Mouse (Mus musculus) lung, postnatal 0 days (tissue): ENCODE results near the gene Atp1a4. TPM values are rescaled to one million over a fixed set of nuclear protein-coding genes. Genes with fewer than 3 reads are reported as not detected.

Experiments
- ATAC-seq: fragments of 200-750 bp; cut with Nextera tagmentation; 2 replicates; pipeline ENCODE4 v1.8.0; 2017; ENCODE audit warnings: moderate library complexity
- DNase-seq: peaks from one replicate; pipeline ENCODE4 v3.0.0-alpha.2; 2016; ENCODE audit warnings: low spot score
- H3K27ac ChIP-seq: fragments of 300-500 bp; sonication (generic); 2 replicates; pipeline ENCODE4 v1.5.1; 2014; ENCODE audit warnings: antibody characterized with exemption, mild to moderate bottlenecking, low read length, mixed read lengths
- H3K27me3 ChIP-seq: fragments of 300-500 bp; sonication (generic); replicated peaks from 2 replicates; pipeline ENCODE4 v1.6.1; 2014; ENCODE audit warnings: low read length, mixed read lengths; ENCODE audit not compliant: insufficient read depth
- H3K36me3 ChIP-seq: fragments of 300-500 bp; sonication (generic); 2 replicates; pipeline ENCODE4 v1.6.1; 2014; ENCODE audit warnings: low read length, mixed read lengths; ENCODE audit not compliant: insufficient read depth
- H3K4me1 ChIP-seq: fragments of 300-500 bp; sonication (generic); 2 replicates; pipeline ENCODE4 v1.6.1; 2014; ENCODE audit warnings: antibody characterized with exemption, low read depth, low read length, mixed read lengths; ENCODE audit not compliant: insufficient read depth
- H3K4me2 ChIP-seq: fragments of 300-500 bp; sonication (generic); replicated peaks from 2 replicates; pipeline ENCODE4 v1.6.1; 2014; ENCODE audit warnings: low read depth, mild to moderate bottlenecking, low read length, moderate library complexity, mixed read lengths
- H3K4me3 ChIP-seq: fragments of 300-500 bp; sonication (generic); 2 replicates; pipeline ENCODE4 v1.5.1; 2014; ENCODE audit warnings: low read depth, low read length
- H3K9ac ChIP-seq: fragments of 300-500 bp; sonication (generic); replicated peaks from 2 replicates; pipeline ENCODE4 v1.6.1; 2014; ENCODE audit warnings: low read depth, mild to moderate bottlenecking
- H3K9me3 ChIP-seq: fragments of 300-500 bp; sonication (generic); 2 replicates; pipeline ENCODE4 v1.6.1; 2016; ENCODE audit warnings: low read length, mixed read lengths
- CTCF ChIP-seq: IDR thresholded peaks from 2 replicates; pipeline ENCODE4 v1.5.1; 2016; ENCODE audit warnings: antibody characterized with exemption, mild to moderate bottlenecking
- EP300 ChIP-seq: IDR thresholded peaks from 2 replicates; pipeline ENCODE4 v1.6.1; 2016; ENCODE audit warnings: antibody characterized with exemption, mild to moderate bottlenecking, control low read depth
- WGBS: fragments of 180-500 bp; shearing (Covaris S2); extraction: QIAGEN DNeasy Blood & Tissue Kit; methylation state at CpG from one replicate; pipeline ENCODE4 v1.1.7; 2014; 5-methylcytosine and 5-hydroxymethylcytosine counted together
- polyA plus RNA-seq: library from polyadenylated mRNA; unstranded; fragments of >200 nt; fragmentation: Nextera tagmentation; extraction: Ambion mirVana; gene quantifications from 2 replicates; pipeline ENCODE4 v1.2.1, GENCODE M21; 2015

Gene Atp1a4
- polyA plus RNA-seq, 1 experiment from 2014 or later, result 0.04 TPM

DNA sequence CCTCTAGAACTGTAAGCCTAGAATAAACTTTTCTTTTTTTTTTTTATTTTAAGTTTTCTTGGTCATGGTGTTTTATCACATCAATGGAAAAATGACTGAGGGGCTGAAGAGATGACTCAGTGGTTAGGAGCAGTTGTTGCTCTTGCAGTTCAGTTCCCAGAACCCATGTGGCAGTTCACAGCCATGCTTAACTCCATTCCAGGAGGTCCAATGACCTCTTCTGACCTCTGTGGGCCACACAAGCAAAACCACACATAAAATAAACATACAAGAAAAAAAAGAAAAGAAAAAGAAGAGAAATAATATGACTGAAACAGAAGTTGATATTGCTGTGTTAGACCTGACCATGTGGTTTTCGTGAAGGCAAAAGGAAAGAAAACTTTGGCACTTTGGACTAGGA lies 29.0 kb downstream of the Atp1a4 start:
- H3K4me3 ChIP-seq, result no peak overlapping the region
- no peak for DNase-seq
- no peaks in the 10 kb centered on the region for H3K27me3 ChIP-seq
- no peaks in the 10 kb centered on the region for H3K4me1 ChIP-seq
- TF ChIP-seq EP300, result no peak
- TF ChIP-seq CTCF, result no peak
- H3K4me2 ChIP-seq, result no peak overlapping the region
- no peaks in the 10 kb centered on the region for H3K9me3 ChIP-seq
- H3K27ac ChIP-seq, result no peak overlapping the region
- no peaks in the 10 kb centered on the region for H3K36me3 ChIP-seq
- no peak overlapping the region for H3K9ac ChIP-seq
- 72% methylated on average over 1 of the region's 1 CpGs for whole genome bisulfite sequencing
- ATAC-seq, result no peak

DNA sequence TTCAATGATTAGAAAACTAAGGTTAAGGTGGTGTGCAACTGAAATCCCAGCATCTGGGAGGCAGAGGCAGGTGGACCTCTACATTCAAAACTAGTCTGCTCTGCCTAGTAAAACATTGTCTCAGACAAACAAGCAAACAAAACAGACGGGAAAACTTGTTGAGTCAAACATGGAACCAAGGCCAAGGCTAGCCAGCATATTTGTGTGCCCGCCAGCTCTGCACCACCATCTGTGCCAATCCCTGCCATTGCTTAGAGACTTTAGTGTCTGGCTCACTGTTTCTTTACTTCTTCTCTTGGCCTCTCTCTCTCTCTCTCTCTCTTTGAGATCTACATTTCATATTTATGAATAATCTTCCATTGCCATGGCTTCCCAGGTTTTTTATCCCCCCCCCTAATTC lies 30.0 kb downstream of the Atp1a4 start:
- H3K9ac ChIP-seq, result no peak overlapping the region
- no peak for DNase-seq
- no peak for ATAC-seq
- no peaks in the 10 kb centered on the region for H3K9me3 ChIP-seq
- H3K27me3 ChIP-seq, result no peaks in the 10 kb centered on the region
- H3K4me3 ChIP-seq, result no peak overlapping the region
- TF ChIP-seq EP300, result no peak
- no peak overlapping the region for H3K4me2 ChIP-seq
- H3K27ac ChIP-seq, result no peak overlapping the region
- H3K4me1 ChIP-seq, result no peaks in the 10 kb centered on the region
- no peaks in the 10 kb centered on the region for H3K36me3 ChIP-seq
- 81% methylated on average over 2 of the region's 2 CpGs for WGBS

DNA sequence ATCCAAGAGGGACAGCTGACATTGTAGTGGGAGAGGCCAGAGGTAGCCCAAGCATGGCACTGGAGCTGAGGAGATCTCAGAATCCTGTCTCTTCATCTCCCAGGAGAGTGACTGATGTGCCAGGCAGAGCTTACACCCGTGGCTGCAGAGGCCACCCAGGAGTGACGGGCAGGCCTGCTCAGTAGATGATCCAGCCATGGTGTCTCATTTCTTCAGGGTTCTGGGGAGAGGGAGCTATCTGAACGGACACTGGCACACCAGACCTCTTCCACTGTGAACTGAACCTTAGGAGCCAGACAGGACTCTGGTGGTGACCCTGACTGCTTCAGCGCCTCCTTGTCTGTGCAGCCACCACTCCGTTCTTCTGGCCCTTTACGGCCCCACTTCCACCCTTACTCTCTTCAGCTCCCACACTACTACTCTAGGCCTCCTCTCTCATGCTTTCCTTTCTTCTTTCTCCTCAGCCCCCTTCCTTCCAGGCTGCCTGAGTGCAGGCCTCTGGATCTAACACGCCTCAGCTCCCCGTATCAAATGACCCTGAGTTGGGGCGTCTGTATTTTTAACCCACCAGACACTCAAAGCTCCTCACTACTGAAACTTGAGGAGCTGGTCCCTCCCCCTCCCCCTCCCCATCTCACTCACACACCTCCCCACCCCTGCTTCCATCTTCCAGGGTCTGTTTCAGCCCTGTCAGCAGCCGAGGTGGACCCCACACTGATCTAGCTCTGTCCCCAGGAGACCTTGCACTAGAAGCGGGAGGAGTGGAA lies 36.7 kb downstream of the Atp1a4 start:
- H3K4me1 ChIP-seq, result peaks cover 4% of the 10 kb centered on the region; the same call in 1 of the 2 replicates
- no peak for ATAC-seq
- WGBS, result 53% methylated on average over 11 of the region's 11 CpGs

DNA sequence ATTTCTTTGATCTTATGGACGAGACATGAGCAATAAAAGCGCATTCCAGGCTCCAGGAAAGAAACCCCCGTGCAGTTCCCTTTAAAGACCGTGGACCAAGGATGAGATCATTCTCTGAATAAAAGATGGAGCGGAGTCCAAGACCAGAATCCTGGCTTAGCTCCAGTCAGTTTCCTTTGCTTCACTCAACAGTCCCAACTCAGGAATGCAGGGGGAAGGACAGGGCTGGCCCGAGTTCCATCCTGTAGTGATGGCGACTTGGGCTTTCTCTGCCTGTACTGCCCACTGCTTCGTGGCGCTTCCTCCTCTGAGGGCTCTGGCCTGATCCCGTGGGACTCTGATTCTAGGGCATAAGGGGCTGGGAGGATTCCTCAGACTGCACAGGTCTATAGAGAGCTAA lies 37.8 kb downstream of the Atp1a4 start:
- H3K4me2 ChIP-seq, result no peak overlapping the region
- peak; percentile 81 for ATAC-seq
- 15% methylated on average over 10 of the region's 10 CpGs for WGBS
- H3K9ac ChIP-seq, result no peak overlapping the region
- DNase-seq, result peak; percentile 89
- no peaks in the 10 kb centered on the region for H3K27me3 ChIP-seq
- TF ChIP-seq EP300, result no peak
- TF ChIP-seq CTCF, result no peak
- H3K9me3 ChIP-seq, result no peaks in the 10 kb centered on the region
- H3K36me3 ChIP-seq, result no peaks in the 10 kb centered on the region
- H3K4me3 ChIP-seq, result no peak overlapping the region
- peak overlapping the region; percentile 79 for H3K27ac ChIP-seq
- peaks cover 4% of the 10 kb centered on the region; the same call in 1 of the 2 replicates for H3K4me1 ChIP-seq

More for the DNA sequence above, 36.7 kb downstream of the Atp1a4 start:
- no peak for DNase-seq
- Histone ChIP-seq H3K9ac (no peak overlapping the region), H3K4me3 (no peak overlapping the region), H3K4me2 (no peak overlapping the region), H3K27me3 (no peaks in the 10 kb centered on the region), H3K27ac (peak overlapping the region; percentile 79; the same call in 1 of the 2 replicates), H3K9me3 (no peaks in the 10 kb centered on the region), H3K36me3 (no peaks in the 10 kb centered on the region)
- TF ChIP-seq EP300 (no peak), CTCF (no peak)

DNA sequence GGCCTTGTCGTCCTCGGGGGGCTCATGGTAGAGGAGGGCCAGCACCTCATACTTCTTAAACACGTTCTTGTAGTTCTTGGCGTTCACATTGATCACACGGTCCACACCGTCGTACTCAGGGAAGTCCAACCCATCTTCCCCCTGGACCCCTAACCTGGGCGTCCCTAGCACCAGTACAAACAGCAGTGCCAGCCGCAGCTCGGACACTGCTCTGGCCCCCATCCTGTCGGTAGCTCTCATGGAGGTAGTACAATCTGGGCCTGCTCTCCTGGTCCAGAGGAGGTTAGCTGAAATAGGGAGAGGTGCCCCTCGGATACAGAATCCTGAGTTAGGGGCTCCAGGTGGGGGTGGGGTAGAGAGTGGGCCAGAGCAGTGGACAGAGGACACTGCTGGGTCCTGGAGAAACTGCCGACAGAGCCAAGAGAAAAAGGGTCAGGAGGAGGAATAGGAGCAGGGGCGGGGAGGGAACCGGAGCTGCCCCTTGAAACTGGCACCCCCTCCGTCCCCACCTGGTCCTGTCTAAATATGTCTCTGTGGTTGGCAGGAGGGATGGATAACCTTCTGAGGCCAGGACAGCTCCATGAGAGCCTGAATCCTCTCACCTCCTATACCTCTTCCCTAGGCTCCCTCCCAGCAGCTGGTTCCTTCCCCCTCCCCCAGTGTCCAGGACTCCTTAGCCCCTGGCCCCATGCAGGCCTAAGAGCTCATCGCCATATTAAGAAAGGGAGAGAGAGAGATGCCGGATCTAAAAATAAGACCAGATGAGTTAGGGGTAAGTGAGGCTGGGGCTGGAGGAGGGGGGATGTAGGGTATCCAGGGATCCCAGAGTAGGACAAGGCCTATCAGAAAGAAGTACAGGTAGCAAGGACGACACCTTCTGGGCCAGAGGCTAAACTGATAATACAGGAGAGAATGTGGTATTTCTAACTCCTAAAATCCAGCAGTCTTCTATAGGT lies 38.5 kb downstream of the Atp1a4 start, which contains the start of gene Casq1:
TSS of gene Casq1 (minus strand) at position 418 of the 956 bp plus-strand sequence.
- H3K27ac ChIP-seq, result peak within 1 kb of the TSS; percentile 79
- H3K36me3 ChIP-seq, result no peaks in the 10 kb centered on the region
- TF ChIP-seq CTCF (no peak), EP300 (no peak)
- peaks cover 4% of the 10 kb centered on the region; the same call in 1 of the 2 replicates for H3K4me1 ChIP-seq
- no peak within 1 kb of the TSS for H3K4me3 ChIP-seq
- 79% methylated on average over 18 of the region's 19 CpGs for WGBS
- no peak for ATAC-seq
- no peak within 1 kb of the TSS for H3K4me2 ChIP-seq
- DNase-seq, result no peak
- H3K9ac ChIP-seq, result no peak within 1 kb of the TSS
- H3K27me3 ChIP-seq, result no peaks in the 10 kb centered on the region
- no peaks in the 10 kb centered on the region for H3K9me3 ChIP-seq
